Mouse (Mus musculus): Measurements from ENCODE around the gene Rbms2. TPM values are rescaled to one million over a fixed set of nuclear protein-coding genes. Genes with fewer than 3 reads are reported as not detected.

The Rbms2 gene
- polyA plus RNA-seq, 1 experiment from 2014 or later = 7.1 TPM

DNA sequence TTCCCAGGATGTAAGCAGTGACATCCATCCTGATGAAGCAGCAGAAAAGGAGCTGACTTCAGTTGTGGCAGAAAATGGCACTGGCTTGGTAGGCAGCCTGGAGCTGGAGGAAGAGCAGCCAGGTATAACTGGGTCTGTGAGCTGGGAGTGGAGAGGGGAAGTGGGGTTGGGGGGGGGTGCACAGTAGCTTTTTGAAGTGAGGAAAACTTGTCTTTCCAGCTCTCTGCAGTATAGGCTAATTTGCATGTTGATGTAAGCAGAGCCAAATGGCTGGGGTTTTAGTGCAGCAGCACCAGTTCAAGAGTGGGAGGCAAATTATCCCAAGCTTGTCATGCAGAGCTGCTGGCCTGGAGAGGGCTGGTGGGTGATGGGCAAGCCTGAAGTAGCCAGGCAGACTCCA lies 68.9 kb downstream of the Rbms2 start:
- Histone ChIP-seq H3K4me1 (ENCODE audit: control insufficient read depth, insufficient read depth, low read length) (no peaks in the 10 kb centered on the region), H3K4me2 (ENCODE audit: low read length) (no peak overlapping the region), H3K9me3 (ENCODE audit: control insufficient read depth, low read length) (no peaks in the 10 kb centered on the region), H3K9ac (replicated peaks; ENCODE audit: low read length) (no peak overlapping the region), H3K27ac (replicated peaks; ENCODE audit: low read depth, low read length) (no peak overlapping the region), H3K4me3 (replicated peaks; ENCODE audit: low read depth, low read length) (no peak overlapping the region), H3K36me3 (ENCODE audit: control insufficient read depth, insufficient read depth, low read length) (peaks cover 67% of the 10 kb centered on the region), H3K27me3 (ENCODE audit: control insufficient read depth, insufficient read depth, low read length) (no peaks in the 10 kb centered on the region)
- ATAC-seq (ENCODE audit: low FRiP score, low TSS enrichment) (no peak), DNase-seq (no peak)

DNA sequence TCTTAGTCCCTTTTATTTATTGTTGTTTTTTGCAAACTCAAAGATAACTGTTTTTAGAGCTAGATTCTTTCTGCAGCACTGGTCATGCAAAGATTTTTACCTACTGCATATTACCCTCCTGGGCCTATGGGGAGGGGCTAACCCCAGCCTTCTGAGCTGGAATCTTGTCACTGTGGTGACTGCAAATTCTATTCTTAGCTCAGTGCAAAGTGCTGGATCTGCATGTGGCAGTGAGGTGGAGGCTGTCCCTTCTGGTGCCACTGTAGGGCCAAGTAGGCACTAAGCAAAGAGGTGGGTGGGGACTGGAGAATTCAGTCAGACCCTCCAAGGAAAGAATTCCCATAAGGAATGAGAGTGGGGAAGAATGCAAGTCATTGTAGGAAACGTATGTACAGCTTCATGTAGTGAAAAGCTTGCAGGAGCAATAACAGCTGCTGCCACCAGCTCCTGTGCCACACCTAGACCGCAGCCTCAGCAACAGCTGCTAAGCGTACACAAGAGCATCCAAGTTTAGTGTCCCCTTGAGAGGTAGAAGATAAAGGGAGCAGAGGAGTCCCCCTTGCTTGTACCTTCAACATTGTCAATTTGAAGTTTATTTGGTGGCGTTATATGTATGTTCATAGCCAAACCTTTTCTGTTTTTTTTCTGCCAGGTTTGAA lies 69.9 kb downstream of the Rbms2 start:
- peaks cover 57% of the 10 kb centered on the region for H3K36me3 ChIP-seq (ENCODE audit: control insufficient read depth, insufficient read depth, low read length)

DNA sequence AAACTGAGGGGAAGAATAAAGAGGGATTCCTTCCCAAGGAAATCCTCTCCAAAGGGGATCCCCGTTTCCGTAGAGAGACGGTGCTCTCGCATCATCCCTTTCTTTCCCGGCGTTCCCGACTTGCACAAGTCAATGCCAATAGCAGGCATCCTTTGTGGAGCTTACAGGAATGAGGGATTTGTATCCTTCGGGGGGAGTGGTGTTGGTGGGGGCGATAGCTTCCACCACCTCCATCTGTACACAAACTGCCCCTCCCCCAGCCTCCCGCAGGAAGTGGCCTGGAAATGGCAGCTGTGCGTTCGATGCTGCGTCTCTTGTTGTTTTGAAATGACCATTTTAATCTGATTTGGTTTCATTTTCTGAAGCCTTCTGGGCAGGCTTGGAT lies 82.5 kb downstream of the Rbms2 start:
- no peak for ATAC-seq (ENCODE audit: low FRiP score, low TSS enrichment)
- no peaks in the 10 kb centered on the region for H3K9me3 ChIP-seq (ENCODE audit: control insufficient read depth, low read length)
- 0% methylated on average over 13 of the region's 13 CpGs for WGBS

More for the DNA sequence above, 69.9 kb downstream of the Rbms2 start:
- WGBS = 88% methylated on average over 4 of the region's 4 CpGs
- Histone ChIP-seq H3K4me1 (ENCODE audit: control insufficient read depth, insufficient read depth, low read length) (no peaks in the 10 kb centered on the region), H3K27me3 (ENCODE audit: control insufficient read depth, insufficient read depth, low read length) (no peaks in the 10 kb centered on the region), H3K9ac (replicated peaks; ENCODE audit: low read length) (no peak overlapping the region), H3K4me2 (ENCODE audit: low read length) (no peak overlapping the region), H3K9me3 (ENCODE audit: control insufficient read depth, low read length) (no peaks in the 10 kb centered on the region), H3K4me3 (replicated peaks; ENCODE audit: low read depth, low read length) (no peak overlapping the region), H3K27ac (replicated peaks; ENCODE audit: low read depth, low read length) (no peak overlapping the region)
- ATAC-seq (ENCODE audit: low FRiP score, low TSS enrichment) = no peak
- DNase-seq = no peak

DNA sequence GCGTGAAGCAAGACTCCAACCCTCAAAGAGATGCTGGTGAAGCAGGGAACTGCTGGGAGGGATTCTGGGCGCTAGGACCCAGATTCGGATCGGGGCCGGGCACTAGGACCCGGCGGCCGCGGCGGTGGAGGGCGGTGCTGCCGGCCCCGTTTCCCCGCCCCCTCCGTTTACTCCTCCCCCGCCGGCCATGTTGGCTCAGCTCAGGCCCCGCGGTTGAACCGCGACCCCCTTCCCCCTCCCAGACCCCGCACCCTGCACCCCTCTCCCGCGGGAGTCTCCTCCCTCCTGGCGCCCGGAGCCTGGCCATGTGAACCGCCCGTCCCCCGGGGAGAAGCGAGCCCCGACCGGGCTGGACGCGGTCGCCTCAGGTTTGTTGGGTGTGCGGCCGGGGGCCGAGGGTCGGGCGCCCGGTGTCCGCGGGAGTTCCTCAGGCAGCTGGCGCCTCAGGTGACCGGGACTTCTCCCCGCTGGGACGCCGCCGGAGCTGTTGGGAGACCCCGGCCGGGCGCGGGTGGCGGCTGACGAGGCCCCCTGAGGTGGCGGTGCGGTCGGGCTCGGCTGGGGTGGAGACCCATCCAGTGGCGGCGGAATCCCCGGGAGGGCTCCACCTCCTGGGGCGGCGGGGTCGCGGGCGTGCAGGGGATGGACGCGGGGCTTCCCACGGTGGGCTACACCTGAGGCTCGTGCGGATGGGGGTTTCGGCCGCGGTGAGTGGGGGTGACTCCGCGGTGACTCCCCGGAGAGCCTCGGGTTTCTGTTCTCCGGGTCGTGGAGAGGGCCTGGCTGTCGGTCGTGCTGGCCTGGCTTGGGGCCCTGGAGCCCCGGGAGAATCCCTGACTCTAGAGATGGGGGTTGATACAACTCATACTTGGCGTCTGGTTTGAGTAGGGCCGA lies 83.2 kb downstream of the Rbms2 start:
- Histone ChIP-seq H3K27me3 (ENCODE audit: control insufficient read depth, insufficient read depth, low read length) (no peaks in the 10 kb centered on the region), H3K4me3 (replicated peaks; ENCODE audit: low read depth, low read length) (peak overlapping the region; percentile 100), H3K4me1 (ENCODE audit: control insufficient read depth, insufficient read depth, low read length) (peaks cover 25% of the 10 kb centered on the region), H3K9me3 (ENCODE audit: control insufficient read depth, low read length) (no peaks in the 10 kb centered on the region), H3K4me2 (ENCODE audit: low read length) (peak overlapping the region; percentile 61), H3K36me3 (ENCODE audit: control insufficient read depth, insufficient read depth, low read length) (no peaks in the 10 kb centered on the region), H3K9ac (replicated peaks; ENCODE audit: low read length) (peak overlapping the region; percentile 87), H3K27ac (replicated peaks; ENCODE audit: low read depth, low read length) (peak overlapping the region; percentile 82)
- peak; percentile 86 for ATAC-seq (ENCODE audit: low FRiP score, low TSS enrichment)
- under 1% methylated on average over 82 of the region's 86 CpGs for WGBS
- peak; percentile 96 for DNase-seq

More for the DNA sequence above, 82.5 kb downstream of the Rbms2 start:
- Histone ChIP-seq H3K9ac (replicated peaks; ENCODE audit: low read length) (peak overlapping the region; percentile 87), H3K27me3 (ENCODE audit: control insufficient read depth, insufficient read depth, low read length) (no peaks in the 10 kb centered on the region), H3K4me2 (ENCODE audit: low read length) (peak overlapping the region; percentile 61), H3K27ac (replicated peaks; ENCODE audit: low read depth, low read length) (peak overlapping the region; percentile 82), H3K4me3 (replicated peaks; ENCODE audit: low read depth, low read length) (peak overlapping the region; percentile 100), H3K36me3 (ENCODE audit: control insufficient read depth, insufficient read depth, low read length) (no peaks in the 10 kb centered on the region), H3K4me1 (ENCODE audit: control insufficient read depth, insufficient read depth, low read length) (peaks cover 22% of the 10 kb centered on the region)
- peak; percentile 76 for DNase-seq

DNA sequence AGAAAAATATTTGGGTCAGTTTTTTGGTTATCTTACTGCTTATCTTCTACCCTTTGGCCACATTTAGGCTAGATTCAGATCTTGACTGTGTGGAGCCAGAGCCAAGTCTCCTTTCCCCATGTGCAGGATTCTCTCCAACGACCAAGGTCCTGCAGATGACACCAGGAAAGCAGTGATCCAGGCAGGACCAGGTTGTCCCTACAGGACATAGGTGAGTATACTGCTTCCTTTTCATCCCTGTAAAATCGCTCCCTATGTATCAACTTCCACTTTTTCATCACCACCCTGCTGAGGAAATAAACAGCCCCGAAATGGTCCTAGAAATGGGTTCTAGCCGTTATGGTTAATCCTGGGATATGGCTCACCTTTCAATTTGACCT lies 83.8 kb downstream of the Rbms2 start:
- ATAC-seq (ENCODE audit: low FRiP score, low TSS enrichment) (no peak), DNase-seq (no peak)
- no peaks in the 10 kb centered on the region for H3K36me3 ChIP-seq (ENCODE audit: control insufficient read depth, insufficient read depth, low read length)
- H3K4me3 ChIP-seq (replicated peaks; ENCODE audit: low read depth, low read length) = peak overlapping the region; percentile 100
- H3K27ac ChIP-seq (replicated peaks; ENCODE audit: low read depth, low read length) = no peak overlapping the region
- peaks cover 32% of the 10 kb centered on the region for H3K4me1 ChIP-seq (ENCODE audit: control insufficient read depth, insufficient read depth, low read length)
- peak overlapping the region; percentile 61 for H3K4me2 ChIP-seq (ENCODE audit: low read length)
- no peaks in the 10 kb centered on the region for H3K9me3 ChIP-seq (ENCODE audit: control insufficient read depth, low read length)
- H3K27me3 ChIP-seq (ENCODE audit: control insufficient read depth, insufficient read depth, low read length) = no peaks in the 10 kb centered on the region
- WGBS = 18% methylated on average over 4 of the region's 4 CpGs
- peak overlapping the region; percentile 87; the same call in 1 of the 2 replicates for H3K9ac ChIP-seq (replicated peaks; ENCODE audit: low read length)

DNA sequence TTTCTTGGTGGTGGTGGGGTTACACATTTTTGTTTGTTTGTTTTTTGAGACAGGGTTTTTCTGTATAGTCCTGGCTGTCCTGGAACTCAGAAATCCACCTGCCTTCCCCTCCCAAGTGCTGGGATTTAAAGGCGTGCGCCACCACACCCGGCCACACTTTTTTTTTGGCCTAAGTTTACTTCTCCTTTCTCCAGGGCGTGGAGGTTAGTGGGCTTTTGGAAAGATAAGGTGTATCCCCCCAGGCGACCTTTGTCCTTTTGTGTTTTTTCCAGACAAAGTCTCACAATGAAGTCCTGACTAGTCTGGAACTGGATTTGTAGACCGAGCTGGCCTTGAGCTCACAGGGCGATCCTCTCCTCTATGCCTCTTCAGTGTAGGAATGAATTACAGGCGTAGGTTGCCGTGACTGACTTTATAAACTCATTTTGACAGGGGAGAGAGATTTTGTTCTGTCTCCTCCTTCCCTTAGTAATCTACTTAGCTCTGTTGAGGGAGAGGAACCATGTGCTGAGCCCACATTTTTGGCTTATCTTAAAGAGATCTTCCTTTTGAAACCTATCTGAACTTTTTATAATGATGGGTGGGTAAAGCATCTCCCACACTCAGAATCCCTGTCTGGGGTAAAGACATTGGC lies 85.0 kb downstream of the Rbms2 start:
- 15% methylated on average over 9 of the region's 9 CpGs for WGBS
- no peaks in the 10 kb centered on the region for H3K9me3 ChIP-seq (ENCODE audit: control insufficient read depth, low read length)
- H3K36me3 ChIP-seq (ENCODE audit: control insufficient read depth, insufficient read depth, low read length) = peaks cover 8% of the 10 kb centered on the region
- no peak overlapping the region for H3K27ac ChIP-seq (replicated peaks; ENCODE audit: low read depth, low read length)
- H3K9ac ChIP-seq (replicated peaks; ENCODE audit: low read length) = no peak overlapping the region
- peaks cover 36% of the 10 kb centered on the region for H3K4me1 ChIP-seq (ENCODE audit: control insufficient read depth, insufficient read depth, low read length)
- DNase-seq (no peak), ATAC-seq (ENCODE audit: low FRiP score, low TSS enrichment) (no peak)
- no peaks in the 10 kb centered on the region for H3K27me3 ChIP-seq (ENCODE audit: control insufficient read depth, insufficient read depth, low read length)
- no peak overlapping the region for H3K4me3 ChIP-seq (replicated peaks; ENCODE audit: low read depth, low read length)
- peak overlapping the region; percentile 91 for H3K4me2 ChIP-seq (ENCODE audit: low read length)

DNA sequence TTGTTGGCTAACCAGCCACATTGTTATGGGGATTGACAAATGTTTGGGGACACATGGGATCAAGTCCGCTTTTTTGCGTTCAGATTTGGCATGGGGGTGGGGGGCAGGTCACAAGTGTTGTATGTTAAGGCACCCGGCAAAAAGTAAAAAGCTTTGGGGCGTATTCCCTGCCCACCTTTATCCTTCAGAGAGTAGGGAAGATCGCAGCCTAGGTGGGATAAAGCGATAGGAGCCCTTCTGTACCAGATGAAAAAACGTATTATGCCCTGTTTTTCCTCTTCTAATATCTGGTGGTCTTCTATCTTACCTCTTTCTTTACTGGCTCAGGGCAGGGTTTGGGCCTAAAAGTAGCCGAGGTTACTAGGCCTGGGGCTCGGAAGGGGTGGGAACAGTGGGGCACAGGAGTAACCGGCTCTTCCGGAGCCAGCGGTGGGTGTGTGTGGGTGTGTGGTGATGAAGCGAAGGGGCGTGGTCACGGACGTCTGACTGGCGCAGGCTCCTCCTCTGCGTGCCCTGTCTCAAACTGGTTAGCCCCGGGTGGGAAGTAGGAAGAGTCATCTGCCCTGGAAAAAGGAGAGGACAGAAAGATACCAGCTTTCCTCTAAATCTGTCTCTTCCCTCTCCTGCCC lies 85.6 kb downstream of the Rbms2 start:
- ATAC-seq (ENCODE audit: low FRiP score, low TSS enrichment) = no peak; the same call in 1 of the 2 replicates

DNA sequence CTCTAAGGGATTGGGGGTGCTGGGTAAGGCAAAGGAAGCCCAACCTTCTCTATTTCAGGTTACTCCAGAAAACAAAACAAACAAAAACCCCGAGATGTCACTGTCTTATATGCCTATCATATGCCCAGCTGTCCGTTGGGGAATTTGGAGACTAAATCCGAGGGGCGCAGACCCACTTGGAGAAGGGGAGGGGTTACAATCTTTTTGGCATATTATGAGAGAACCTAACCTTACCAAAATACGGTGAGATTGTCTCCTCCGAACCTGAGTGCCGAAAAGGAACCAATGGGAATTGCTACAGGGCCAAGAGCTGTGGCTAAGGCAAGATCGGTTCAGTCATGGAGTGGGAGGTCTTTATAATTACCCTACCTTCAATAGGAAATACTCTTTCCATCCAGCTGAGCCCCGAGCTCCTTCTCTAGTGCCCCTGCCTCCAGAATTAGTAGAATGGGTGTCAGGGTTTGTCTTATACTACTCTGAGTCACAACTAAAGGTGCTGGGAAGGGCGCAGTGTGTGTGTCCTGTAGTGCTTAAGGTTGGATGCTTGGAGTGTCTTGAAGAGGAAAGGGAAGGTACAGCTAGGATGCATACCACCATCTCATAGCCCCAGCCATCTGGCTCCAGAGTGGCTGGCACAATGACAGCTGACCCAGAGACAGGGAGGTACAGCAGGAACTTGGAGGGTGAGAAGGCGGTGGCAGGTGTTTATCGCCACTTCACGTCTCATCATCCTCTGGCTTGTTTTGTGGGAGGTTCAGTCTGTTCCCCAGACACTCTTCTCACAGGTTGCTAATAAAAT lies 86.4 kb downstream of the Rbms2 start:
- peaks cover 36% of the 10 kb centered on the region for H3K4me1 ChIP-seq (ENCODE audit: control insufficient read depth, insufficient read depth, low read length)
- peak overlapping the region; percentile 89; the same call in 1 of the 2 replicates for H3K27ac ChIP-seq (replicated peaks; ENCODE audit: low read depth, low read length)
- ATAC-seq (ENCODE audit: low FRiP score, low TSS enrichment) (no peak), DNase-seq (peak; percentile 8)
- 23% methylated on average over 13 of the region's 13 CpGs for WGBS
- no peaks in the 10 kb centered on the region for H3K27me3 ChIP-seq (ENCODE audit: control insufficient read depth, insufficient read depth, low read length)
- peak overlapping the region; percentile 77 for H3K9ac ChIP-seq (replicated peaks; ENCODE audit: low read length)
- H3K4me2 ChIP-seq (ENCODE audit: low read length) = peak overlapping the region; percentile 91
- H3K36me3 ChIP-seq (ENCODE audit: control insufficient read depth, insufficient read depth, low read length) = peaks cover 22% of the 10 kb centered on the region
- H3K4me3 ChIP-seq (replicated peaks; ENCODE audit: low read depth, low read length) = peak overlapping the region; percentile 75
- no peaks in the 10 kb centered on the region for H3K9me3 ChIP-seq (ENCODE audit: control insufficient read depth, low read length)

More for the DNA sequence above, 85.6 kb downstream of the Rbms2 start:
- Histone ChIP-seq H3K4me1 (ENCODE audit: control insufficient read depth, insufficient read depth, low read length) (peaks cover 36% of the 10 kb centered on the region), H3K9me3 (ENCODE audit: control insufficient read depth, low read length) (no peaks in the 10 kb centered on the region), H3K4me3 (replicated peaks; ENCODE audit: low read depth, low read length) (peak overlapping the region; percentile 75), H3K27ac (replicated peaks; ENCODE audit: low read depth, low read length) (0 out of 2 replicates have a peak overlapping the region, but pooled peaks have one; percentile 89), H3K36me3 (ENCODE audit: control insufficient read depth, insufficient read depth, low read length) (peaks cover 15% of the 10 kb centered on the region), H3K4me2 (ENCODE audit: low read length) (peak overlapping the region; percentile 91), H3K27me3 (ENCODE audit: control insufficient read depth, insufficient read depth, low read length) (no peaks in the 10 kb centered on the region), H3K9ac (replicated peaks; ENCODE audit: low read length) (no peak overlapping the region)
- peak; percentile 81 for DNase-seq
- WGBS = 10% methylated on average over 19 of the region's 19 CpGs

Measured in midbrain, embryonic 14.5 days (tissue).